Mouse (Mus musculus): ENCODE data around the gene H13. TPM values are rescaled to one million over a fixed set of nuclear protein-coding genes. Genes with fewer than 3 reads are reported as not detected.

The H13 gene
- total and polyA plus RNA-seq, 3 experiments: 116 to 175 (median 137) TPM

GRCm38 (mm10) chr2:152634311-152634710, 35.0 kb upstream of the H13 start:
- no peaks in the 10 kb centered on the region for H3K79me2 ChIP-seq (replicated peaks; ENCODE audit: control insufficient read depth, extremely low read depth, insufficient read depth, poor library complexity, severe bottlenecking)
- no peak for TF ChIP-seq TCF12 (IDR thresholded peaks at IDR 0.05; ENCODE audit: low read depth, low read length)
- TF ChIP-seq RCOR1 (conservative IDR thresholded peaks at IDR 0.05; ENCODE audit: low read depth, low read length): no peak
- no peak for TF ChIP-seq MAZ (IDR thresholded peaks at IDR 0.05; ENCODE audit: low read depth, low read length)
- no peak for TF ChIP-seq JUN (IDR thresholded peaks at IDR 0.05; ENCODE audit: insufficient read depth, low read depth, low read length)
- no peak for TF ChIP-seq ZNF384 (IDR thresholded peaks at IDR 0.05; ENCODE audit: low read depth, low read length)
- TF ChIP-seq MXI1 (IDR thresholded peaks at IDR 0.05; ENCODE audit: low read depth, low read length): no peak
- no peak for TF ChIP-seq NRF1 (IDR thresholded peaks at IDR 0.05; ENCODE audit: low read depth, low read length)
- TF ChIP-seq ZKSCAN1 (IDR thresholded peaks at IDR 0.05; ENCODE audit: borderline replicate concordance, low read depth, low read length): no peak
- no peak for TF ChIP-seq ZMIZ1 (IDR thresholded peaks at IDR 0.05; ENCODE audit: low read depth, low read length)
- TF ChIP-seq MEF2A (IDR thresholded peaks at IDR 0.05; ENCODE audit: borderline replicate concordance, low read depth, low read length): no peak
- no peak for TF ChIP-seq ELF1 (IDR thresholded peaks at IDR 0.05; ENCODE audit: low read depth, low read length)
- TF ChIP-seq PAX5 (IDR thresholded peaks at IDR 0.05; ENCODE audit: low read length): no peak
- TF ChIP-seq ZC3H11A (IDR thresholded peaks at IDR 0.05; ENCODE audit: low read depth, low read length): no peak
- TF ChIP-seq GABPA (IDR thresholded peaks at IDR 0.05; ENCODE audit: insufficient replicate concordance, low read depth, low read length): no peak
- TF ChIP-seq SMC3 (IDR thresholded peaks at IDR 0.05; ENCODE audit: low read depth, low read length): no peak
- TF ChIP-seq KAT2A (IDR thresholded peaks at IDR 0.05; ENCODE audit: insufficient replicate concordance, low read length): no peak
- TF ChIP-seq USF2 (conservative IDR thresholded peaks at IDR 0.05; ENCODE audit: low read depth, low read length): no peak
- TF ChIP-seq IRF4 (IDR thresholded peaks at IDR 0.05; ENCODE audit: low read depth, low read length): no peak
- no peak for TF ChIP-seq MAFK (IDR thresholded peaks at IDR 0.05; ENCODE audit: insufficient replicate concordance, low read length)
- no peak for TF ChIP-seq CTCF (conservative IDR thresholded peaks at IDR 0.05 in 1 of 2, IDR thresholded peaks at IDR 0.05 in 1 of 2; ENCODE audit: low read depth in 2 of 2, low read length in 2 of 2)
- no peak overlapping the region for H3K4me3 ChIP-seq (replicated peaks in 1 of 3; ENCODE audit: low read depth in 2 of 3, low read length in 2 of 3, poor library complexity in 1 of 3)
- no peak overlapping the region for H3K27ac ChIP-seq (ENCODE audit: insufficient read depth, low read depth)
- H3K9me3 ChIP-seq (replicated peaks; ENCODE audit: low read length): no peaks in the 10 kb centered on the region
- DNase-seq (ENCODE audit: extremely low read depth): no peak
- H3K36me3 ChIP-seq (replicated peaks in 1 of 2; ENCODE audit: control insufficient read depth in 1 of 2, insufficient read depth in 1 of 2, low read length in 1 of 2): peaks cover 0 to 3% of the 10 kb centered on the region in 2 experiments
- H3K4me2 ChIP-seq (ENCODE audit: insufficient read depth, low read depth, poor library complexity, severe bottlenecking): no peak overlapping the region
- H3K9ac ChIP-seq (ENCODE audit: insufficient read depth, low read depth): no peak overlapping the region
- peaks cover 26 to 68% of the 10 kb centered on the region in 2 experiments for H3K4me1 ChIP-seq (ENCODE audit: control insufficient read depth in 1 of 2, insufficient read depth in 2 of 2)
- H3K27me3 ChIP-seq (replicated peaks): no peaks in the 10 kb centered on the region
- in situ Hi-C loops (cut with MboI; ENCODE audit: low pct_ligation_motif_present, low pct_unique_long_range_greater_than_20kb, low sequenced_read_pairs): no loop called here
- dilution Hi-C loops (cut with MboI; ENCODE audit: extremely low pct_ligation_motif_present, extremely low pct_unique_long_range_greater_than_20kb, low sequenced_read_pairs): no loop called here
